Mouse (Mus musculus) cerebellum, postnatal 10 days (tissue): ENCODE measurements around the gene Tpgs1.
A peak's percentile ranks its signal among the peaks of the same experiment; 100 is the strongest.

Experiments used
- DNase-seq, 2 experiments: peaks; one replicate each; pipeline ENCODE4 v3.0.0; 2021; ENCODE audit warnings: mixed read lengths in 2 of 2

Tpgs1 gene

GRCm38 (mm10) chr10:79714996-79715395 is 45.8 kb downstream of the Tpgs1 start:
- peak; percentile 81 to 84 for DNase-seq

DNA sequence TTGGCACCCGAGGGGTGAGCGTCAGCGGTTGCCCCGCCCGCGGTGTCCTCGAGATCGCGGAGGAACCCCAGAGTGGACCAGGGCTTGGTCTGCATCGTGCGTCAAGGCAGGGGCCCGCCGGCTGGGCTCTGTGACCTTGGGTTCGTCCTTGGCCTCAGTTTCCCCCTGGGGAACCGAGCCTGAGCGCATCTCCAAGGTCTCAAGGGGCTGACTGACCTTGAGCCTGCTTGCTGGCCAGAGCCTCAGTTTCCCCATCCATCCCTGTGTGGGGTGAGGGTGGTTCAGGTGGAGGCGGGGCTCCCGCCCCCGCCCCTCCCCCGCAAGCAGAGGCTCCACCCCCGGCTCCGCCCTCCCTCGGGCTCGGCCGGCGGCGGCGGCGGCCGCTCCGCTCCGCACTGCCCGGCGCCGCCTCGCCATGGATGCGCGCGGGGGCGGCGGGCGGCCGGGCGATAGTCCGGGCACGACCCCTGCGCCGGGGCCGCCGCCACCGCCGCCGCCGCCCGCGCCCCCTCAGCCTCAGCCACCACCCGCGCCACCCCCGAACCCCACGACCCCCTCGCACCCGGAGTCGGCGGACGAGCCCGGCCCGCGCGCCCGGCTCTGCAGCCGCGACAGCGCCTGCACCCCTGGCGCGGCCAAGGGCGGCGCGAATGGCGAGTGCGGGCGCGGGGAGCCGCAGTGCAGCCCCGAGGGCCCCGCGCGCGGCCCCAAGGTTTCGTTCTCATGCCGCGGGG is 47.3 kb downstream of the Tpgs1 start, which contains the start of gene Hcn2:
TSS of gene Hcn2 (plus strand) at position 381 of the 734 bp plus-strand sequence.
- peak; percentile 76 to 78 for DNase-seq

GRCm38 (mm10) chr10:79716988-79717355 is 47.8 kb downstream of the Tpgs1 start:
- peak; percentile 62 to 63 for DNase-seq

- peak; percentile 74 to 79 for DNase-seq
Observed at GRCm38 (mm10) chr10:79717640-79718357, 48.6 kb downstream of the Tpgs1 start.

GRCm38 (mm10) chr10:79721089-79721488 is 51.9 kb downstream of the Tpgs1 start:
- DNase-seq, result no peak

DNA sequence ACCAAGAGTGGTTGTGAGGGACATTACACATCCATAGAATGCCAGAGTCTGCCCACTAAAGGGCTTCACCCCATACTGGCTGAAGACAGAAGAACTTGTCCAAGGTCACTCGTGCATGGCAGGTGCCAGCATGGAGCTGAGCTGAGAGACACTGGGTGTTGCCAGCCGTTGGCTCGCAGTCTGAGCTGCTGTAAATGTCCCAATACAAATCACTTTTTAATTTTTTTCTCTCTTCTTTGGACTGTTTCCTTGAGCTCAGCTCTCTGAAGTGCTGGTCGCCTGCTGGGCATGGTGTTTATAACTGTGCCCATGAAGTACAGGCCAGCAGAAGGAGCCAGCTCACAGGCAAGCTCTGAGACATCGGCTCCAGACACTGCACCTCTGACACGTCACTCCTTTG is 53.9 kb downstream of the Tpgs1 start:
- DNase-seq, result peak in 1 of 2 experiments; percentile 68

DNA sequence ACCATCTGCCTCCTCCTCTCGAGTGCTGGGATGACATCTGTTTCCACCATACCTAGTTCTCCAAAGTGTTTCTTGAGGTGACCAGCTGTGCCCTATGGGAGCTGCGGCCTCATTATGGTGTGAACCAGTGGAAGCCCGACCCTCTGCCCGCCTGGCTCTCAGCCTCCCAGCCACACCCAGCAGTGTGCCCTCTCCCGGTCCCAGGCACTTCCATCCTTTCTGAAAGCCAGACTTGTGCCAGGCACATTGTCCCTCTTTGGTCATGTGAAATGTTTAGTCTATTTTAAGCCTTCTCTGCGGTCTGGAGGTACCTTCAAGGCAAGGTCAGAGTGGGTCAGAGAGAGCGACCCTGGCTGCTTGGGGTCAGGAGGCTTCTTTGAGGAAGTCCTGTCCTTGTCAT is 54.5 kb downstream of the Tpgs1 start:
- DNase-seq, result peak in 1 of 2 experiments; percentile 19
